Mouse (Mus musculus) lung, postnatal 0 days (tissue): ENCODE data around the gene Cgnl1. TPM values are rescaled to one million over a fixed set of nuclear protein-coding genes. Genes with fewer than 3 reads are reported as not detected.

Experiments
- ATAC-seq: fragments of 200-750 bp; cut with Nextera tagmentation; 2 replicates; pipeline ENCODE4 v1.8.0; 2017; ENCODE audit warnings: moderate library complexity
- DNase-seq: peaks from one replicate; pipeline ENCODE4 v3.0.0-alpha.2; 2016; ENCODE audit warnings: low spot score
- H3K27ac ChIP-seq: fragments of 300-500 bp; sonication (generic); 2 replicates; pipeline ENCODE4 v1.5.1; 2014; ENCODE audit warnings: antibody characterized with exemption, mild to moderate bottlenecking, low read length, mixed read lengths
- H3K27me3 ChIP-seq: fragments of 300-500 bp; sonication (generic); replicated peaks from 2 replicates; pipeline ENCODE4 v1.6.1; 2014; ENCODE audit warnings: low read length, mixed read lengths; ENCODE audit not compliant: insufficient read depth
- H3K36me3 ChIP-seq: fragments of 300-500 bp; sonication (generic); 2 replicates; pipeline ENCODE4 v1.6.1; 2014; ENCODE audit warnings: low read length, mixed read lengths; ENCODE audit not compliant: insufficient read depth
- H3K4me1 ChIP-seq: fragments of 300-500 bp; sonication (generic); 2 replicates; pipeline ENCODE4 v1.6.1; 2014; ENCODE audit warnings: antibody characterized with exemption, low read depth, low read length, mixed read lengths; ENCODE audit not compliant: insufficient read depth
- H3K4me2 ChIP-seq: fragments of 300-500 bp; sonication (generic); replicated peaks from 2 replicates; pipeline ENCODE4 v1.6.1; 2014; ENCODE audit warnings: low read depth, mild to moderate bottlenecking, low read length, moderate library complexity, mixed read lengths
- H3K4me3 ChIP-seq: fragments of 300-500 bp; sonication (generic); 2 replicates; pipeline ENCODE4 v1.5.1; 2014; ENCODE audit warnings: low read depth, low read length
- H3K9ac ChIP-seq: fragments of 300-500 bp; sonication (generic); replicated peaks from 2 replicates; pipeline ENCODE4 v1.6.1; 2014; ENCODE audit warnings: low read depth, mild to moderate bottlenecking
- H3K9me3 ChIP-seq: fragments of 300-500 bp; sonication (generic); 2 replicates; pipeline ENCODE4 v1.6.1; 2016; ENCODE audit warnings: low read length, mixed read lengths
- CTCF ChIP-seq: IDR thresholded peaks from 2 replicates; pipeline ENCODE4 v1.5.1; 2016; ENCODE audit warnings: antibody characterized with exemption, mild to moderate bottlenecking
- EP300 ChIP-seq: IDR thresholded peaks from 2 replicates; pipeline ENCODE4 v1.6.1; 2016; ENCODE audit warnings: antibody characterized with exemption, mild to moderate bottlenecking, control low read depth
- WGBS: fragments of 180-500 bp; shearing (Covaris S2); extraction: QIAGEN DNeasy Blood & Tissue Kit; methylation state at CpG from one replicate; pipeline ENCODE4 v1.1.7; 2014; 5-methylcytosine and 5-hydroxymethylcytosine counted together
- polyA plus RNA-seq: library from polyadenylated mRNA; unstranded; fragments of >200 nt; fragmentation: Nextera tagmentation; extraction: Ambion mirVana; gene quantifications from 2 replicates; pipeline ENCODE4 v1.2.1, GENCODE M21; 2015

Gene Cgnl1
- polyA plus RNA-seq, 1 experiment from 2014 or later = 26.1 TPM

DNA sequence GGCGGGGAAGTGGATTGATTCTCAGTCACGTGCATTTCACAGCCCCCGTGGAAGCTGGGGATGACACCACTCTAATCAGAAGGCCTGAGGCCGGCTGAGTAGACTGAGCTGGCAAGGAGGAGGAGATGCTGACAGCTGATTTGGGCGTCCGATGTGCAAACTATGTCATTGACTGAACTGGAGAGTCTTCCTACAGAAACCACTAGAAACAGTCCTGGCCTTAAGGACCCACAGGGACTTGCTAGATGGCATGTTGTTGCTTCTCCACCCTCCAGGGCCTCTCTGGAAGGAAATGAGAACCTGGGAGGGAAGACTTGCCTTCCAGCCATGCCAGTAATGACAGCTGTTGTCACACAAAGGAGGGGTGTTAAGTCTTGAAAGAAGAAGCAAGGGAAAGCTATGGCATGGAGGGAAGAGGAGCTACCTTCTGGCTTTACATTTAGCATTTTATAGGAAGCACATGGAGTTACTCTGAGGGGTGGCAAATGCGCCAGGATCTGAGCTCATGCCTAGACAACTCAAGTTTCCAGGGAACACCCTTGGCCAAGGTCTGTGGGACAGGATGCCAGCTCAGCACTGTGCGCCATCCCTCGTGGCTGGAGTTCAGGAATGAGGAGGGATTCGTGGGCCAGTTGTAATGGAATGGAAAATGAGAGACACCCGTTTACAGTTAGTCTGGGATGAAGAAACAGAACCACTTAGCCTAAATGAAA, 92.1 kb downstream of the Cgnl1 start:
- Histone ChIP-seq H3K4me2 (no peak overlapping the region), H3K4me3 (no peak overlapping the region), H3K9me3 (no peaks in the 10 kb centered on the region), H3K9ac (no peak overlapping the region), H3K4me1 (peaks cover 16% of the 10 kb centered on the region; the same call in 1 of the 2 replicates), H3K27ac (peak overlapping the region; percentile 59; the same call in 1 of the 2 replicates), H3K27me3 (no peaks in the 10 kb centered on the region), H3K36me3 (no peaks in the 10 kb centered on the region)
- 60% methylated on average over 11 of the region's 11 CpGs for WGBS
- ATAC-seq (peak; percentile 59), DNase-seq (no peak)
- TF ChIP-seq CTCF (no peak), EP300 (no peak)

DNA sequence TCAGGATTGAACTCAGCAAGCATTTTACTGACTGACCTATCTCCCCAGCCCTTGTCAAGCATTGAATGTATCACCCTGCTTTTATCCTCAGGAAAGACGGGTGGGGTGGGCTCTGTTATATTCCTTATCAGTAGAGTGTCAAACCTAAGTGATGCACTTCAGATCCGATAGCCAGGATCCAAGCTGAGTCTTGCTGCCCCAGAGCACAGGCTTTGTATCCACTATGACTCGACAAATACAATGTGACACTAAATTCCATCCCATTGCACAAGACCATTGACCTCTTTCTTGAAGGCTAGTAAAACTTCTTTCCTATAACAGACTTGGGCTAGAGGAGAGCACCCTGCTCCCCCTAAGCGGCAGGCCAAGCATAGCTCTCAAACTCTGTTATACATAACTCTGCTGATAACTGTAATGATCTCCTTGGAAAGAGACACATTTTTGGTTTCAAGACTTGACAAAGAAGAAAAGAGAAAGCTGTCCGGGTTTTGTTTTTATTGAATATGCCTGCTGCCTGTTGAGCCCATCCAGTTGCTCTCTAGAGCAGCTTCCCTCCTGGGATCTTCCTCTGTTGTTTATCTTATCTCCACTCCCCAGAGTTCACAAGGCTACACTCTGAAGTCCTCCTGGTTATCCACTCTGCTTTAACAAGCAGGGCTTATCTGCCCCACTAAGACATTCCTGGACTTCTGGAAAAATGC, 94.3 kb downstream of the Cgnl1 start:
- H3K27ac ChIP-seq = 0 out of 2 replicates have a peak overlapping the region, but pooled peaks have one; percentile 26
- no peak for ATAC-seq
- peak; percentile 40 for DNase-seq

DNA sequence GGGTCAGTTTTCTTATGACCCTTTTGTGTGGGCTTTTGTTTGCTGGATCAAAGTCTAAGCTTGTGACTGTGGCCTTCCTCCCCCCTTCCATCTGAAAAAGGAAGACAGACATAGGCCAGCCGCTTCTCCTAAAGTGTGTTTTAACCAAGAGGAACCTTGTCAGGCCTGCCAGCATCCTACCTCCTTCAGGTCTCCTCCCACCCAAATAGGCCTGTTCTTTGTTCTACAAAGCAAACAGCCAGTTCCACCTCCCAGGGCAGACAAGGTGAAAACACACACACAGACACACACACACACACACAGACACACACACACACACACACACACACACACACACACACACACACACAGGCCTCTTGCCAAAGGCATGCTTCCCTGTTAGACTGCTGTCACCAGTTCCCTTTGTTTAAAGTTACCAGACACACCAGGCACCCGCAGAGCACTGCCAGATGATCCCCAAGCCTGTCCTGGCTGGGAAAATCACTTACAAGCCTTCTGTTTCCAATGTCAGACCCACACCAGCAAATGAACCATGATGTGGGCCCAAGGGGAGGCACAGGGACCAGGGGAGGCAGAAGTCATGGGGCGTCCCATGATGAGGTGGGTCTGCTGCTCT, 95.5 kb downstream of the Cgnl1 start:
- H3K27ac ChIP-seq = no peak overlapping the region

More for the DNA sequence above, 94.3 kb downstream of the Cgnl1 start:
- H3K4me2 ChIP-seq = no peak overlapping the region
- H3K4me3 ChIP-seq = no peak overlapping the region
- no peaks in the 10 kb centered on the region for H3K27me3 ChIP-seq
- H3K9ac ChIP-seq = no peak overlapping the region
- TF ChIP-seq EP300 (no peak), CTCF (no peak)
- WGBS = 32% methylated on average over 5 of the region's 5 CpGs
- H3K4me1 ChIP-seq = peaks cover 16% of the 10 kb centered on the region; the same call in 1 of the 2 replicates
- H3K36me3 ChIP-seq = no peaks in the 10 kb centered on the region
- no peaks in the 10 kb centered on the region for H3K9me3 ChIP-seq

DNA sequence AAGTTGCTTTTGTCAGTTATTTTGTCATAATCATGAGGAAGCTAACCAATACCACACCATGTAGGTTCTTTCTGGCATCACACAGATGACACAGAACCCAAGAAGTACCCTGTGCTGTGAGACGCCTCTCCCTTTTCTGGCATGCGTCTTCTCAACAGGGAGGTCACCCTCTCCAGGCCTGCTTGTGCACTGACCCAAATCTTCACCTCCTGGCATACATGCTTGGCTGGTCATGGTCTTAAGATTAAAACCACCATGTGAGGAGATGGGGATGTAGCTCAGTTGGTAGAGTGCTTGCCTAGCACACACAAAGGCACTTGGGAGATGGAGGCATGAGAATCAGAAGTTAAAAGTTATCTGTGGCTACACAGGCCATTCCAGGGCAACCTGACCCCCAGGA, 96.2 kb downstream of the Cgnl1 start:
- H3K4me3 ChIP-seq = no peak overlapping the region
- ATAC-seq (no peak), DNase-seq (no peak)
- H3K4me1 ChIP-seq = peaks cover 16% of the 10 kb centered on the region; the same call in 1 of the 2 replicates
- no peaks in the 10 kb centered on the region for H3K27me3 ChIP-seq
- H3K27ac ChIP-seq = no peak overlapping the region
- no peaks in the 10 kb centered on the region for H3K9me3 ChIP-seq
- WGBS = 98% methylated on average over 2 of the region's 2 CpGs
- H3K36me3 ChIP-seq = no peaks in the 10 kb centered on the region
- TF ChIP-seq EP300 (no peak), CTCF (no peak)
- H3K9ac ChIP-seq = no peak overlapping the region
- H3K4me2 ChIP-seq = no peak overlapping the region

More for the DNA sequence above, 95.5 kb downstream of the Cgnl1 start:
- Histone ChIP-seq H3K9me3 (no peaks in the 10 kb centered on the region), H3K4me2 (no peak overlapping the region), H3K27me3 (no peaks in the 10 kb centered on the region), H3K4me3 (no peak overlapping the region), H3K36me3 (no peaks in the 10 kb centered on the region), H3K9ac (no peak overlapping the region), H3K4me1 (peaks cover 16% of the 10 kb centered on the region; the same call in 1 of the 2 replicates)
- DNase-seq (no peak), ATAC-seq (no peak)
- WGBS = 71% methylated on average over 3 of the region's 3 CpGs
- no peak for TF ChIP-seq EP300
- TF ChIP-seq CTCF = no peak

DNA sequence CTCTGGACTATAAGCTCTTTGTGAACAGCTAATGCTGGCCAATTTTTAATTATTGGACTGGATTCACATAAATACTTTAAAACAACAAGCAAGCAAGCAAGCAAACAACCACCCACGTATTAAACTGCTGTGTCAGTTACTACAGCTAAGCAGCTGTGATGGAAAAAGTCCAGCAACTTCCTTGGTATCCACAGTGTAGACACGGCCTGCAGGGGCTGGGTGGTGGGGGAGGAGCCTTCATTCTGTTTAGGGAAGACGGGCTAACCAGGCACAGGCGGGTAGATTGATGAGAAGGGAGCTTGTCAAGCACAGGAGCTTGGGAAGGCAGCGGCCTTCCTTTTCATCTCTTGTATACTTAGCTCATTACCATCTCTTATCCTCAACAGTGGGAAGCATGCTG, 96.9 kb downstream of the Cgnl1 start:
- Histone ChIP-seq H3K27me3 (no peaks in the 10 kb centered on the region), H3K9me3 (no peaks in the 10 kb centered on the region), H3K4me3 (no peak overlapping the region), H3K36me3 (no peaks in the 10 kb centered on the region), H3K4me1 (peaks cover 9% of the 10 kb centered on the region; the same call in 1 of the 2 replicates), H3K27ac (no peak overlapping the region), H3K4me2 (no peak overlapping the region), H3K9ac (no peak overlapping the region)
- DNase-seq (no peak), ATAC-seq (no peak)
- no peak for TF ChIP-seq CTCF
- no peak for TF ChIP-seq EP300
- 43% methylated on average over 5 of the region's 5 CpGs for whole genome bisulfite sequencing

DNA sequence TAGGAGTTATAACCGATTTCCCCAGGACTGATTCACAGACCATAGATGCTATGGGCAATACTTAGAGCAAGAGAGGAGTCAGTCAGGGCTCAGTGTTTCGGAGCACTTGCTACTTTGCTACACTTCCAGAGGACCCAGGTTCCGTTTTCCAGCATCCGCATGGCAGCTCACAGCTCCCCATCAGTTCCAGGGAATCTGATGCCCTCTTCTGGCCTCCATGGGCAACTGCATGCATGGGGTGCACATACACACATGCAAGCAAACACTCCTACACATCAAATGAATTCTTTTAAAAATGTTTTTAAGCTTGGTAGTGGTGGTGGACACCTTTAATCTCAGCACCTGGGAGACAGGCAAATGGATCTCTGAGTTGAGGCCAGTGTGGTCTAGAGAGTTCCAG, 98.9 kb downstream of the Cgnl1 start:
- peaks cover 13% of the 10 kb centered on the region; the same call in 1 of the 2 replicates for H3K4me1 ChIP-seq
- H3K9me3 ChIP-seq = no peaks in the 10 kb centered on the region
- ATAC-seq (no peak), DNase-seq (no peak)
- WGBS = 95% methylated on average over 4 of the region's 4 CpGs
- H3K27ac ChIP-seq = no peak overlapping the region
- H3K4me3 ChIP-seq = no peak overlapping the region
- TF ChIP-seq CTCF (peak; percentile 41), EP300 (no peak)
- no peak overlapping the region for H3K9ac ChIP-seq
- no peak overlapping the region for H3K4me2 ChIP-seq
- H3K27me3 ChIP-seq = no peaks in the 10 kb centered on the region
- no peaks in the 10 kb centered on the region for H3K36me3 ChIP-seq
